Mouse (Mus musculus) spleen, postnatal 10 days (tissue): ENCODE measurements at regions not wholly inside any gene's neighbourhood (a gene's known extent, or its start where the extent isn't known, plus 50 kb on each side); places are given as distances from the start of the nearest gene placed in this dataset.

Experiments
- DNase-seq, 2 experiments: peaks; one replicate each; pipeline ENCODE4 v3.0.0; 2021 to 2022; ENCODE audit warnings: low spot score in 2 of 2

GRCm38 (mm10) chr2:72875677-72876076 is 104.6 kb downstream of the Sp3 start:
- DNase-seq = no peak

DNA sequence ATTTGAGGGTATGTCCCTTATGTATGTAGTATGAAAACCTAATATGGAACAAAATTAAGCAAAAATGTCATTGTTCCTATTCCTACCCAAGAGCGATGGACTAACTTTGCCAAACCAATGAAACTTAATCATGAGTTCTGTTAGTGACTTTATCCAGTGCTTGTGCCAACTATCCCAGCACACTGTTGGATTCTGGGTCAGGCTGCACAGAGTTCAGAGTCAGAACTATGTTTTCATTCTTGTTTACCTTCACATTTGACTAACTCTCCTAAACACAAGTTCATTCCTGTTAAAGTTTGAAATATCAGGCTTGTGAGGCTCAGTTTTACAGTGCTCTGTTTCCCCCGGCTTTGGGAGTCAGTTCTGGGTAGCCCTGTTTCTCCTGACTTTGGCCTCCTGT is 100.2 kb downstream of the Sp3 start:
- DNase-seq = no peak

DNA sequence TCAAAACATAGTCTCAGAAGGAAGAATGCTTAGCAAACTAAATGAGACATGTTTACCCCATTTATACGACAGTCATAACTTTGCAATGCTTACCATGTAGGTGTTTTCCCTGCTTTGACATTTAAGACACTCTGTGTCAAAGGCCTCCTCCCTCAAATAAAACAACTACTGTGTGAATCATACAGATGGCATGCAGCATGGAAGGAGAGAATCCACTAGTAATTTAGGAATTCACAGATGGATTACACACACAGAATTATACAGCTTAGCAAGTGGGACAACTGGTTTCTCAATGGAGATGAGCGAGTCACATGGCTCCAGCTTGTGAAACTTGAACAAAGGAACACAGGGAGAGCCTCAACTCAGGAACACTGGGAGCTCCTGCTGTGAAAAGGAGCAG is 98.7 kb downstream of the Sp3 start:
- DNase-seq = no peak

GRCm38 (mm10) chr2:72886250-72886649 is 94.0 kb downstream of the Sp3 start:
- no peak for DNase-seq
